Mouse (Mus musculus): ENCODE measurements around the gene Dapl1.

DNA sequence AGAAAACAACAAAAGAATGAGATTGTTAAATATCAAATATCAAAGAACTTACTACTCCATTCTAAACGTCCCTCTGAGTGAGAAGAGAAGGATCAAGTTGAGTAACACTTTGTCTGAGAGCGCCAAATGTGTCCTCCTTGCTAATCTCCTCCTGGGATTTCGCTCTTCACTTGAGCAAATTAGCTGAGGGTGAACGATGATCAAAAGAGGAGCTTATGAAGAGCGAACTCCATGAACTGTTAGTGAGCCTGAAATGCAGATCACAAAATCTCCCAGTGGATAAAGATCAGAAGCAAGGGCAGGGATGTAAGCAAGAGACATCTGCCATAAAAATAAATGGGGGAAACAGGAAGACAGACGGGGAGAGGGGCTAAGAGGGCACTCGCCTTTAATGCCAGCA, 60.5 kb downstream of the Dapl1 start:
- no peak for TF ChIP-seq CTCF (IDR thresholded peaks at IDR 0.05; ENCODE audit: low read depth, low read length)
- TF ChIP-seq GATA1 (IDR thresholded peaks at IDR 0.05; ENCODE audit: borderline replicate concordance, low read length): no peak
- no peak for TF ChIP-seq TAL1 (conservative IDR thresholded peaks at IDR 0.05; ENCODE audit: low read depth, low read length)
- no peak for TF ChIP-seq GATA2 (IDR thresholded peaks at IDR 0.05; ENCODE audit: borderline replicate concordance, low read depth, low read length)

All from G1E (cell line).